Mouse (Mus musculus) lung, adult 2 months (tissue): ENCODE data around the gene BC025920.

Experiments
- CTCF ChIP-seq: fragments of 200-500 bp; IDR thresholded peaks from 2 replicates; pipeline ENCODE4 v1.5.1; 2011; ENCODE audit warnings: mild to moderate bottlenecking, low read length, control low read depth; ENCODE audit not compliant: insufficient read depth
- POLR2A ChIP-seq: fragments of 200-500 bp; IDR thresholded peaks from 2 replicates; pipeline ENCODE4 v1.6.1; 2011; ENCODE audit warnings: low read depth, mild to moderate bottlenecking, control low read depth, low read length, borderline replicate concordance; ENCODE audit errors: extremely low read depth

DNA sequence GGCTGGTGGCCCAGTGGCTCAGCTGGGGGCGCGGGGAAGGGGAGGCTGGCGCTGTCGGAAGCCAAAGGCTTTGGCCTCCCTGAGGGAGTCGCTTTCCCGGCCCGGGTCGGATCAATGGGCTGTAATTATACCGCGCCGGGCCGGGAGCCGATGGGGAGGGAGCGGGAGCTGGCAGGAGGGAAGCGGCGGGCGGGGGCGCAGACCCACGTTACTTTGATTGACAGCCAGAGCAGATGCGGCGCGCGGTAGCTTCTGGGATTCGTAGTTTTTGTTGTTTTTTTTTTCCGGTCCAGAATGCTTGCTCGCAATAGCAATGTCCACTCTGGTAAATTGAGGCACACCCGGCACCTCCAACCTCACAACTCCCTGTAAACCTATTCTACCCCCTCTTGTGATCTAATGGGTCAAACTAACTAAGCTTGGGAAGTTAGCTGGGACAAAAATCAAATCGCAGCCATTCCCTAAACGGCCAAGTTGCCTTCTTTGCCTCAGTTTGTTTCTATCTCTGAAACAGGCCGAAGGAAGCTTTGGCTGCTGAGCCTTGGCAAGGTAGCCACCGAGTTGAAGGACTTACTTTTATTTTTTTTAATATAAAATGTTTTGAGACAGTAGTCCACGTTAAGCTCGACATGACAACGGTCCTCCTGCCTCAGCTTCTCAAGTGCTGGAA, 35.1 kb upstream of the BC025920 start:
- TF ChIP-seq POLR2A (no peak), CTCF (no peak)
